Mouse (Mus musculus): ENCODE results near the gene Gtpbp2.

Gtpbp2 gene

DNA sequence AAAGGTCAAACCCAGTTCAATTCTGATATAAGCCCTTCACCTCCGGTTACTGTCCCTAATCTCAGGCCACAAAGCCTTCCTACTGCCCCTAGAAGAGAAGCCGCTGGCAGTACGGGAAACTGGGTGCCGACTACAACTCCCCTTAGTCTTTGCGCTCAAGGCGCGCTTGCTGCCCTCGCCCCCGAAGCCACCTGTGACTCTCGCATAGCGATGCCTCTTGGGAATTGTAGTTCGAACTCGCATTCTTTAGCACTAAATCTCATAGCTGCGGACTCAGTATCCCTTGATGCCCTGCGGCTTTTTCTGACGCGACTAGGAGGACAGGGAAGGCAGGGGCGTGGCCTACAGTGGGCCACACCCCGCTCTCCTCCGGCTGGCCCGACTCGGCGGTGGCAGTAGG is at the start of gene Gtpbp2:
TSS of gene Gtpbp2 (plus strand) at position 347 of the 400 bp plus-strand sequence.
- in situ Hi-C loops (cut with MboI; ENCODE audit: low pct_unique_long_range_greater_than_20kb in 1 of 2, low sequenced_read_pairs in 2 of 2, unreplicated experiment in 1 of 2) = no loop called here

DNA sequence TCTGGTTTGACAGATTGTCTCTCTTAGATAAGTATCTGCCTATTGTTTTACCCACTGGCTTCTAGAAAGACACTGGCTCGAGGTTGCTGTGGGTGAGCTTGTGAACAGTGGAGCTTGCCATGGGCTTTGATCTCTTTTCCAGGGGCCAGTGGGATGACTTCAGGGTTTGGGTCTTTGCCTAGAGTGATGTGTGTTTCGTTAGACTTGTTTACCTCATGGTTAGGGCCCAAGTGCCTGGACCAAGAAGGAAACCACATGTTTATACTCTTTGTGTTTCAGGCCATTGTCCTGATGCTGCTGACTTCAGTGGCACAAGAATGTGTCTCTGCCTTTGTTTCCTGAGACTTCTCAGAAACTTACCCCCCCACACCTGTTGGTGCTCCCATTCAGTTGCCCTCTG is 45.3 kb upstream of the Gtpbp2 start:
- in situ Hi-C loops (cut with MboI; ENCODE audit: low pct_unique_long_range_greater_than_20kb in 1 of 2, low sequenced_read_pairs in 2 of 2, unreplicated experiment in 1 of 2) = no loop called here

DNA sequence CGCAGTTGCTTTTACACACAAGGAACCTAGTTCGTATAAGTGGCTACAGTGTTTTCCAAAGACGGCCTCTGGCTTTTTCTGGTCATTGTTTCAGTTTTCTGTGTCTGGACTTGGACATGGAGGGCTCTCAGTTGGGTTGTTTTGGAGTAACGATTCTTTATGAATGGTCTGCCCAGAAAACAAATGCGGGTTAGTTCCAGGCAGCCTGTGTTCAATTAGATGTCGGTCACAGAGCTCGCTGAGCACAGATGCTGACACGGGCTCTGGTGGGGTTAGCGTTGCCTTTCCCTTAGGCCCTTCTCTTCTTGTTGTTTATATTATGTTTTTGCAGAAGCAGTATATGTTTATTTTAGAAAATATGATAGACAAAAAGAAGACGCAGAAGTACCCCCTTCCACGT is 44.7 kb upstream of the Gtpbp2 start:
- in situ Hi-C loops (cut with MboI; ENCODE audit: low pct_unique_long_range_greater_than_20kb in 1 of 2, low sequenced_read_pairs in 2 of 2, unreplicated experiment in 1 of 2) = no loop called here

DNA sequence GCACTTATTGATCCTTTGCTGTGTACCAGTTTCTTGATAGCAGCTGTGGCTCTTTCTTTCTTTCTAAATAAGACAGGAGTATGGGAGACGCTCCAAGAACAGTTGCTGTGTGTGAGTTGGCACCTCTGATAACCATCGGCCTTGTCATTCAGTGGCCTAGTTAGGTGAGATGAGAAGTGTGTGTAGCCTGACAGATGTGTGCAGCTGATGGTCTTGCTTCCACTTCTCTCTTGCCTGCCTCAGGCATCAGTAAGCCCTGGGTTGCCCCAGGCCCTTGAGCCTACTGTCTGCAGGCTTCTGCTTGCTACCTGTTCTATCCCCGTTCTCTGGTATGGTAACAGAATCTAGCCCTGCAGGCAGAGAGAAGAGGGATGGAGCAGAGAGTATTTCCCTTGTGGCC is 44.0 kb upstream of the Gtpbp2 start:
- in situ Hi-C loops (cut with MboI; ENCODE audit: low pct_unique_long_range_greater_than_20kb in 1 of 2, low sequenced_read_pairs in 2 of 2, unreplicated experiment in 1 of 2) = no loop called here

DNA sequence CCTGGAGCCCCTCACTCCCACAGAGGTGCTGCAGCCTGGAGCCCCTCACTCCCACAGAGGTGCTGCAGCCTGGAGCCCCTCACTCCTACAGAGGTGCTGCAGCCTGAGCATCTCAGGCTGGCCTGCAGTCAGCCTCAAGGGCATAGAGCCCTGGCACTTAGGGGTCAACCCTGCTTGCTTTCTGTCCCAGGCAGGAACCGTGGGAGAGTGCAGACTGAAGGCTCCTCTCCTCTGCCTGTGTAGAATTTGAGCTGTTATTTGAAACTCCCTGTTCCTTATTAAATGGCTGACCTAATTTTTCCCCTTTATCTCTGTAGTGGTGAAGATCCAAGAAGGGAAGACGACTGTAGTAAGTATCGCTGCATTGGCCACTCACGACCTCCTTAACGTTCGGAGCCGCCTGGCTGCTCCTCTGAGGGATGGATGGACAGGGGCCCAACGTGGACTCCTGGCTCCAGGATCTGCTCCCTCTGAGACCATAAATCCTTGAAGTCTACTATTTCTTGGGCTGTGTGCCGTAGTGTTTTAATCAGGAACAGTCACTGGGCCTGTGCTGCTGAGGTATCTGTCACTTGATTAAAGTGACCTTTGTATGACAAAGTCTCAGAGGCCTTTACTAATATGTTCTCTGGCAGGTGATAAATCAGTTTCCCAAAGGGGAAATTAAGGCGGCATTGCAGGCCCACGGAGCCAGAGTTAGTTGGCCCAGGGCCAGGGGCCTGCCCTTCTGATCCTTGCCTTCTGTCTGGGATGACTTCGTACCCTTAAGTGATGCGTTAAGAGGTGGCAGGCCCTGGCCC is 43.0 kb upstream of the Gtpbp2 start:
- in situ Hi-C loops (cut with MboI; ENCODE audit: low pct_unique_long_range_greater_than_20kb in 1 of 2, low sequenced_read_pairs in 2 of 2, unreplicated experiment in 1 of 2) = no loop called here

DNA sequence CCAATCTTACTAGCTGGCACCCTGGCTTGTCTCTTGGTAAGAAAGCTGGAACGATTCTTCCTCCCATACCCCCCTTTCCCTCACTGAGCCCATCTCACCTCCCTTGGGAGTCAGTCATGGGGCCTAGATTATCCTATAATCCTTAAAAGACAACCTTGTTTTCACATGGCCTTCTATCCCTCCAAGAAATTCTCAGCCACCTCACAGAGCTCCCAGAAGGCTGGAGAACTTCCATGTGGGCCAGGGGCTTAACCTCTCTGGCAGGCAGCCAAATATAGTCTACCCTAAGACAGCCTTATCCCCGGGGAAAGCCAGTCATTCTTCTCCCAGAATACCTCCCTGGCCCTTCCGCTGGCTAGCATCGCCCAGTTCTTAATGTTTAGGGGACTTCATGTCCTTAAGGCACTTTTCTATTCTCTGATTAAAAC is 42.4 kb upstream of the Gtpbp2 start:
- in situ Hi-C loops (cut with MboI; ENCODE audit: low pct_unique_long_range_greater_than_20kb in 1 of 2, low sequenced_read_pairs in 2 of 2, unreplicated experiment in 1 of 2) = no loop called here

DNA sequence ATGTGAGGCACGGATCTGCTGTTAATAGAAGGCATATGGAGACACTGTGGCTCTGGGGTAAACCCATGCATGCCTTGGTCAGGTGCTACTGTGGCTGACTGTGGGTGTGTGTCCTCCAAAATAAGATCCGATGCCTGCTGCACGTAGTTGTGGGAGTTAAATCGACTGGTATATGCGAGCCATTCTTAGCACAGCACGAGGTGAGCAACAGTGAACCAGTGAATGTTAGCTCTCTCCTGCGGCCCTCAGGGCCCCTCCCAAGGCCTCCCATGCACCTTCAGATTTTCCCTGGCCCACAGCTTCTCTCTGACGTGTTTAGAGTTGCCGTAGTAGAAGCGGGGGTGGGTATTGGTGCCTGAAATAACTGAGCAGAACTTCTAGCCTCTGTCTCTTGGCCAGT is 41.2 kb upstream of the Gtpbp2 start:
- in situ Hi-C loops (cut with MboI; ENCODE audit: low pct_unique_long_range_greater_than_20kb in 1 of 2, low sequenced_read_pairs in 2 of 2, unreplicated experiment in 1 of 2) = no loop called here

DNA sequence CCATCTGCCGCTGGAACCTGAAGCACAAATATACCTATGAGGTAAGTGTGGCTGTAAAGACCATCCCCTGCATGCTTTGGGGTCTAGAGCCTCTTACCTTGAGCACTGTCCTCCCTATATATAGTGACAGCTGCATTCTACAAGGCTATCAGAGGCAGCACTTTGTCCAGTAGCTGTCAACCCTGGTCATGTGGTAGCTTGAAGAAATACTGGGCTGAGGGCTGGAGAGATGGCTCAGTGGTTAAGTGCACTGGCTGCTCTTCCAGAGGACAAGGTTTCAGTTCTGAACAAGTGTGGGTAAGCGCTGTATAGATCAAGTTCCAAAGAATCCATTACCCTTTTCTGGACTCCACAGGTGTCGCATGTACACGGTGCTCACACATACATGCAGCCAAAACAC is 38.0 kb upstream of the Gtpbp2 start:
- in situ Hi-C loops (cut with MboI; ENCODE audit: low pct_unique_long_range_greater_than_20kb in 1 of 2, low sequenced_read_pairs in 2 of 2, unreplicated experiment in 1 of 2) = no loop called here

DNA sequence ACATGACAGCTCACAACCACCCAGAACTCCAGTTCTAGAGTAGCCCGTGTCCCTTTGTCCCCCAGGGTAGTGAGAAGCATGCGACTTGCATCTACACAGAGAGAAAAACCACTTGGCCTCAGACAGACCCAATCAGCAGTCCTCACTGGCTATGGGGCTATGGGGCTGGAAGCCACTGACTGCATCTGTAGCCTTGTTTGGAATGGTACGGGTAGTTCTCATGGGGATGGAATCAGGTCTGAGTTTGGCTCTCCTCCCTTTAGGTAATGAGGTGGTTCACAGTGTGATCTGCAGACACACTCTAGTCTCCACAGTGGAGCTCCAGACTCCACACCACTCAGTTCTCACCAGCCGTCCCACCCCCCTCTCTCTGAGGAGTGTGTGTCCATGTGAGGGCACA is 37.5 kb upstream of the Gtpbp2 start:
- in situ Hi-C loops (cut with MboI; ENCODE audit: low pct_unique_long_range_greater_than_20kb in 1 of 2, low sequenced_read_pairs in 2 of 2, unreplicated experiment in 1 of 2) = no loop called here

DNA sequence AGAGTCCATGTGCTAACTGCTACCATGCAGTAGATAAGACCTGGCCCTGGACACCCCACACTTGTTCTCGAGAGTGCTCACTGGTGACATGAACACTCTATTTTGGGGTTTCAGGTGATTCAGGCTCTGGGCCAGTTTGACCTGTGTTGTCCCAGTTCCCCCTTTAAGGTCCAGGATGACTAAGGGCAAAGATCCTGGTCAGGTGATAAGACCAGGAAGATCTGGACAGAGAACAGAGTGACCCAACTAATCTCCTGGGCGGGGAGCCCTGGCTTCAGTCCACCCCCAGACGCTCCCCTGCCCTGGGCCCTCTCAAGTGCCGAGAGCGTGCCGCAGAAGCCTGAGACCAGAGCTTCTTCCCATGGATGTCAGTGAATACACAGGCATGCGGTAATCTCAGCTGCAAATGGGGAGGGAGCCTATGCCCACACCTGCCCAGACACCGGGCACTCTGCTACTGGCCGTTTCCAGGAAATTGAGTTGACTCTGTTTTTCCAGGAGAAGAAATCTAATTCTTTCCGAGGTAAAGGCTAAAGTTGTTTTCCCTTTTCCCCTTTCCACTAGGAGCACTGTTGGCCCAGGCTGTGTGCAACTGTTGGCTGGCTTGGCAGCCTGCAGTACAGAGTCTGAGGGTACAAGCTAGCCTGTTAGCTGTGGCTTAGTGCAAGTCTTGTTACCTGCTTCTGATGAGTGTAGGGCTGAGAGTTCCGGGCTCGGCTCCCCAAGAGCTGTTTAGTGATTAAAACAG is 36.7 kb upstream of the Gtpbp2 start:
- in situ Hi-C loops (cut with MboI; ENCODE audit: low pct_unique_long_range_greater_than_20kb in 1 of 2, low sequenced_read_pairs in 2 of 2, unreplicated experiment in 1 of 2) = no loop called here

DNA sequence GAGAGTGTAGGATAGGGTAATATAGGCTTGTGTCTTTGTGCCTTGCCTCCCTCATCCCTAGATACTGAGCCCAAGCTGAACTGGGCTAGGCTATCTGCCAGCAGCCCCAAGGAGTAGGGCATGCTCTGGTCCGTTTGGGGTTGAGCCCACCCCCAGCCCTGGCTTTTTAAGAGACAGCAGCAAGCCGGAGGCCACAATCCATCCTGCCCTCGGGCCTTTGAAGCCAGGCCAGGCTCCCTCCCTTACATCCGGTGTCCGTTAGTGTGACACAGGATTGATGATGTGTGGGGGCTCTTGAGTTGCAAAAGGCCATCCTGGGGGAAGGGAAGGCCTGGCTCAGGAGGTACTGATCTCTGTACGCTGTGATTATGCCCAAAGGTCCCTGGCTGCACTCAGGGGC is 34.2 kb upstream of the Gtpbp2 start:
- in situ Hi-C loops (cut with MboI; ENCODE audit: low pct_unique_long_range_greater_than_20kb in 1 of 2, low sequenced_read_pairs in 2 of 2, unreplicated experiment in 1 of 2) = no loop called here

DNA sequence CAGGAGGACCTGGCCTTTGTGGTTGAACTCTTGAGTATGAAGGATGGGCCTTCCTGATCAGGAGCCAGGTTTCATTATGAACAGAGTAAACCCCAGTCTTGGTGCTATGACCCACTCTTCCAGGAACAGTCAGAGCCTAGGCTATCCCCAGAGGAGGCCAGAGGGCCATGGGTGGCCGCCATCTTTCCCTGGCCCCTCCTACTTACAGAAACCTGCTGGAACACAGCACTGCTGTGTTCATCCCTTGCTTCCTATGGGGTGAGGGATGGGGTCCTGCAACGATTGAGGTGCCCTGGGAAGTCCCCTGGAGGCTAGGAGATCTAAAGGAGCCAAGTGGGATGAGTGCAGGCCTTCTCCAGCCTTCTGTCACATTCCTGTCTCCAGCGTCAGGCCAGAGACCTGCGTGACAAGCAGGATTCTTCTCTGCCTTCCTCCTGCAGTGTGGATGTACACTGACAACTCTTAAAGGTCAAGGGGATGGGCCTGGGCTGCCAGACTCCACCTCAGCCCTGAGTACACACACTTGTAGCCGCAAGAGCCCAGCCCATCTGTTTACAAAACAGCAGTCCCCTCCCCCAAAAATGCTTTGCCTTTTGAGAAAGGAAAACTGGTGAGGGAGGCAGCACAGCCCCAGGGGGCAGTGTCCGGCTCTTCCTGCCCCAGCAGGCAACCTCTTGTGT is 32.9 kb upstream of the Gtpbp2 start:
- in situ Hi-C loops (cut with MboI; ENCODE audit: low pct_unique_long_range_greater_than_20kb in 1 of 2, low sequenced_read_pairs in 2 of 2, unreplicated experiment in 1 of 2) = no loop called here

DNA sequence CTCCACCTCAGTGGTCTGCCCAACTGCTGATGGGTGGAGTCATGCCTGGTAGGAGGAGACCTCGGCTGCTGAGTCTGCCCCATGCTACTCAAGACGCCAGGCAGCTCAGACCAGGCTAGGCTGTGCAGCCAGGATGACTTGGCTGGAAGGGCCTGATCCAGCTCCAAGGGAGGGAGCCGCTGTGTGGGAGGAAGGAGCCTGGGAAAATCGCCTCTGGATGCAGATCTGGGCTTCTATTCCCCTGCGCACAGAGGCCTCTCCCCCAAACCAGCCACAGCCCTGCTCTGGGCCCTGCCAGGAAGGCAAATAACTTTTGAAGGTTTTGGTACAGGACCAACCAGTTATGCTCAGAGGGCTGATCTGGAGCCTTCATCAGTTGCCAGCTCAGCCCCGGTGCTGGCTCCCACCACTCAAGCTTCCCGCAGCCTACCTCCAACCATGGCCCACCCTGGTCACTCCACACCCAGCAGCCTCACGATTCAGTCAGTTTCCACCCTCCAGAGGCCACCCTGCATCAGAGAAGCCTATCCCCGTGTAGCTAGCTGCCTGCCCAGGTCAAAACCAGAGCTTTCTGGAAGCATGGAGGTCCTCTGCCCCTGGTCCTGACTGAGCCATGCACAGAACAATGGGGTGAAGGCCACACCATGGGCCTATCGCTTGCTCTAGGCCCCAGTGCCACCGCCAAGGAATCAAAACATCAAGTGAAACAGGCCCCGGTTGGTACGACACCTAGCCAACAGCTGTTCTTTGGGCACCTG is 30.9 kb upstream of the Gtpbp2 start:
- in situ Hi-C loops (cut with MboI; ENCODE audit: low pct_unique_long_range_greater_than_20kb in 1 of 2, low sequenced_read_pairs in 2 of 2, unreplicated experiment in 1 of 2) = loop anchor here in 1 of 2 experiments (10.0 kb wide), 3 partner anchors 85 to 395 kb away; partner anchors contain the start of gene 1600014C23Rik

DNA sequence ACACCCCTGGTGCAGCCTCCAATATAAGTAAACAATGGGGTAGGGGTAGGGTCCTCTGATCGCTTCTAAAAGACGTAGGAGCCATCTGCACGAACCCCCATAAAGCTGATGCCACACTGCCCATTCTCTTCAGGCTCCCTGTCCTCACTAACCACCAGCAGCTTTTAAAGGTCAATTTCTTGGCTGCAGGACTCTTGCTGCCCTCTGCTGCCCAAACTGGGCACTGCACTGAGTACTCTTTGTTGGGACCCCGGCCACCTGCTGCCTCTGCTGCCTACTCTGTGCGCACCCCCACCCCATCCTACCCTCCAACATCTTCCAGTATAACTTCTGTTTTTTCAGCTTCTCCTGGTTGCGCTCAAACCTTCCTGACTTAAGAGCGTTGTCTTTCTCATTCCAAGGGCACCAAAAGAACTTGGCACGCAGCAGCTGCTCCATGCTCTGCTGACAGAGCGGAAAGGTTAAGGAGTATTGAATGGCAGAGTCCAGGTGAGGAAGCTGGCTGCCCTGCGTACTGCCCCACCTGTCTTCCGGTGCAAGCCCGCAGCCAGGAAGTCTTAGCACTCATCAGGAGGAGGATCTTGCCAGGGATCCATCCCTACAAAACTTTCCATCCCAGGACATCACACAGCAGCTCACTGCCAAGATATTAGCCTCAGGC is 28.6 kb upstream of the Gtpbp2 start:
- in situ Hi-C loops (cut with MboI; ENCODE audit: low pct_unique_long_range_greater_than_20kb in 1 of 2, low sequenced_read_pairs in 2 of 2, unreplicated experiment in 1 of 2) = loop anchor here in 1 of 2 experiments (10.0 kb wide), 3 partner anchors 87 to 397 kb away; partner anchors contain the start of gene 1600014C23Rik

DNA sequence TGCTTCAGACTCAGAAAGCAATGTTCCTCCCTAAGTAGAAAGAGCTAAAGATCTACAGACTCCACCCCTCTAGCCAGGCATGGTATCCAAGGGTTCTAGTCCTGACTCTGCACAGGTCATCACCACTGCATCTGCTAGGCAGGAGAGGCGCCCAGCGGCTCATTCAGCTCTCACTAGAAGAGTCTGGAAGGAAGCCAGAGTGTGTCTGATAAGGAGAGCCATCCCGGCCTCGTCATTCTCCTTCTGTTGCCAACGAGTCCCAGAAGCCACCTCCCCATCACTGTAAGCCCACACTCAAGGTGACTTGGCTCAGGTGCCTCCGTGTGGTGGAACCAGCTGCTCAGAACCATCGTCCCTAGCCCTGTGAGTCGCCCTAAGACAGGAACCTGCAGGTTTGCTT is 28.0 kb upstream of the Gtpbp2 start:
- in situ Hi-C loops (cut with MboI; ENCODE audit: low pct_unique_long_range_greater_than_20kb in 1 of 2, low sequenced_read_pairs in 2 of 2, unreplicated experiment in 1 of 2) = loop anchor here in 1 of 2 experiments (10.0 kb wide), 3 partner anchors 88 to 398 kb away; partner anchors contain the start of gene 1600014C23Rik

DNA sequence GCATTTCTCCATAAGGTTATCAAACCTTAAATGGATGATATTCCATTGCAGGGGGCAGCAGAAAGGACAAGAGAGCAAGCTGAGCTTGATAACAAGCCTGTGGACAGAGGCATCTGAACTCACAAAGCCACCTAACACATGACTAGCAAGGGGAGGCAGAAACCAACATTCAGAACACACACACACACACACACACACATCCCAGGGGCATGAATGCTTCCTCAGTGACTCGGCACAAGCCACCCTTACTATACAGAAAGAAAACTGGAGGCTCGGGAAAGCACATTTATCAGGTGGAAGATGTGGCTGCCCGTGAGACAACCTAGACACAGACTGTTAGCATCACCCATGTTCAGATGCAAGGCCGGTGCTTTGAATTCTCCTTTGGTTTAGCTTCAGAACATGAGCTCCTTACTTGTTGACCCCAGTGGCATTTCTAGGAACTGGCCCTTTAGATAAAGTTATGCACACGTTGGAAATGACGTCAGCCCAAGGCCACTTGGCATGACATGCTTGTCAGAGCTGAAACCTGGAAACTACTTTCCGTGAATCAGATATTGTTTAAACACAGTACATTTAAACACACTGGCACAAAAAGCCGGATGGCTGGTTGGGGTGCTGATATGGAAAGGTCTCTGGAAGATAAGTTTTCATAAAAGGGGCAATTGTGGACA is 22.1 kb upstream of the Gtpbp2 start:
- in situ Hi-C loops (cut with MboI; ENCODE audit: low pct_unique_long_range_greater_than_20kb in 1 of 2, low sequenced_read_pairs in 2 of 2, unreplicated experiment in 1 of 2) = loop anchor here in 1 of 2 experiments (10.0 kb wide), 3 partner anchors 94 to 404 kb away; partner anchors contain the start of gene 1600014C23Rik

DNA sequence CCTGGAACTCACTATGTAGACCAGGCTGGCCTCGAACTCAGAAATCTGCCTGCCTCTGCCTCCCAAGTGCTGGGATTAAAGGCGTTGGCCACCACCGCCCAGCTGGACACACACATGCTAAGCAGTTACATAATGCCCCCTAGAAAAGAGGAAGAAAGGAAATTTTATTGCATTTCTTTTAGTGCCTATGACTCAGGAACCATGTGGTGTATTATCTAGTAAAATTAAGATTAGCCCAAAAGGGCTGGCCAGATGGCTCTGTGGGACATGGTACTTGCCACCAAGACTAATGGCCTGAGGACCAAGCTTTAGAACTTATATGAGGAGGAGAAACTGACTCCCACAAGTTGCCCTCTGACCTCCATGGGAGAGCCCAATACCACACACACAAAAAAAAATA is 21.0 kb upstream of the Gtpbp2 start:
- in situ Hi-C loops (cut with MboI; ENCODE audit: low pct_unique_long_range_greater_than_20kb in 1 of 2, low sequenced_read_pairs in 2 of 2, unreplicated experiment in 1 of 2) = loop anchor here in 1 of 2 experiments (10.0 kb wide), 3 partner anchors 95 to 405 kb away; partner anchors contain the start of gene 1600014C23Rik

Measured in mouse embryonic stem cell (cell line).